Mouse (Mus musculus): Measurements from ENCODE around the gene Ncor1. TPM values are rescaled to one million over a fixed set of nuclear protein-coding genes. Genes with fewer than 3 reads are reported as not detected.
"Not testable (repeated sequence)": the region's sequence is repeated elsewhere in the genome, so short reads cannot be mapped to it uniquely, and the experiment has no call there.

The Ncor1 gene
- polyA plus RNA-seq, 1 experiment from 2014 or later: 156 TPM

DNA sequence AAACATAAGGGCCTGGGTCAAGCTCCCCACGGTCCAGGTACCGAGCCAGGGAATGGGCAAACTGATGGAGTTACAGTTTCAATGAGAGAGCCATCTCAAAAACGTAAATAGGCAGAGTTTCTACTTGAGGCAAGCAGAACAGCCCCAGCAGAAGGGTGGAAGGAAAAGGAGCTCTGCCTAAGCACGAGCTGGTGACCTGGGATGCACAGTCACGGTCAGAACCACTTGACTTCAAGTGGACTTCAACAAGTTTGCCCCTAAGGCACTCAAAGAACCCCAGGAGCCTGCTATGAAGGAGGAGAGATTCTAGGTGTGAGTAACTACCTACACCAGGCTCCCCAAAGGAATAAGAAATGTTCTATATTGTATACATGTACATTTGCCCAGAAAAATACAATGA lies 32.1 kb downstream of the Ncor1 start:
- TF ChIP-seq CTCF (IDR thresholded peaks at IDR 0.05): no peak

GRCm38 (mm10) chr11:62424525-62424924 lies 33.8 kb downstream of the Ncor1 start:
- TF ChIP-seq CTCF (IDR thresholded peaks at IDR 0.05): peak; percentile 51
- no peaks in the 10 kb centered on the region for H3K27me3 ChIP-seq
- DNase-seq (ENCODE audit: low read depth, low spot score) (no peak), ATAC-seq (no peak)
- ChIA-PET CTCF (interaction anchor here (1.1 kb wide), 1 partner anchor 11 kb away, joined by 3 read pairs; no protein-coding TSS in a partner anchor), POLR2A (no interaction called here)
- in situ Hi-C loops (cut with MboI; ENCODE audit: low pct_unique_long_range_greater_than_20kb): no loop called here

More for the DNA sequence above, 32.1 kb downstream of the Ncor1 start:
- in situ Hi-C loops (cut with MboI; ENCODE audit: low pct_unique_long_range_greater_than_20kb): no loop called here
- ChIA-PET CTCF (no interaction called here), POLR2A (interaction anchor here (0.6 to 0.9 kb wide), 3 partner anchors 9 to 124 kb away, joined by 3 to 4 read pairs (median 3); no protein-coding TSS in a partner anchor)
- no peaks in the 10 kb centered on the region for H3K27me3 ChIP-seq
- no peak for DNase-seq (ENCODE audit: low read depth, low spot score)
- no peak for ATAC-seq

- CTCF ChIA-PET: no interaction called here
- POLR2A ChIA-PET: no interaction called here
- no peaks in the 10 kb centered on the region for H3K27me3 ChIP-seq
- TF ChIP-seq CTCF (IDR thresholded peaks at IDR 0.05): no peak
- in situ Hi-C loops (cut with MboI; ENCODE audit: low pct_unique_long_range_greater_than_20kb): no loop called here
- DNase-seq (ENCODE audit: low read depth, low spot score) (no peak), ATAC-seq (no peak)
Measured at GRCm38 (mm10) chr11:62415026-62415425, 43.3 kb downstream of the Ncor1 start.

GRCm38 (mm10) chr11:62409611-62410010 lies 48.7 kb downstream of the Ncor1 start:
- no peak for TF ChIP-seq CTCF (IDR thresholded peaks at IDR 0.05)
- H3K27me3 ChIP-seq: no peaks in the 10 kb centered on the region
- POLR2A ChIA-PET: no interaction called here
- no peak for DNase-seq (ENCODE audit: low read depth, low spot score)
- CTCF ChIA-PET: interaction anchor here (1.0 kb wide), 1 partner anchor 28 kb away, joined by 3 read pairs; no protein-coding TSS in a partner anchor
- no peak for ATAC-seq
- in situ Hi-C loops (cut with MboI; ENCODE audit: low pct_unique_long_range_greater_than_20kb): no loop called here

- no peak for DNase-seq (ENCODE audit: low read depth, low spot score)
- in situ Hi-C loops (cut with MboI; ENCODE audit: low pct_unique_long_range_greater_than_20kb): no loop called here
- CTCF ChIA-PET: interaction anchor here (1.0 kb wide), 1 partner anchor 28 kb away, joined by 3 read pairs; no protein-coding TSS in a partner anchor
- no peak for TF ChIP-seq CTCF (IDR thresholded peaks at IDR 0.05)
- H3K27me3 ChIP-seq: no peaks in the 10 kb centered on the region
- POLR2A ChIA-PET: no interaction called here
- ATAC-seq: no peak
Measured at GRCm38 (mm10) chr11:62408848-62409247, 49.5 kb downstream of the Ncor1 start.

DNA sequence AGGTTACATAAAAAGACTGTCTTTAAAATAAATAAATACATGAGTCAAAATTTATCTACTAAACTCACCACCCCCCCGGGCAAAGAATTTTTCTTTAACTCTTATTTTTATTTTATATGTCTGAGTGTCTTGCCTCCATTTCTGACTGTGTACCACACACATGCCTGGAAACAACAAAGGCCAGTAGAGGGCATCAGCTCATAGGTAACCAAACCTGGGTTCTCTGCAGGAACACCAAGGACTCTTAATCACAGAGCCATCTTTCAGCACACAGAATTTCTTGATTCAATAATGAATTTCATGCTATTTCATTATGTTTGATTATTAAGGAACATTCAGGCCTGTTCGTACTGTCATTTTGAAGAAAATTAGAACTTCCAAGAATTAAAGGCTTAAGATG lies 61.9 kb downstream of the Ncor1 start:
- TF ChIP-seq CTCF (IDR thresholded peaks at IDR 0.05): peak; percentile 52
- ATAC-seq: no peak
- CTCF ChIA-PET: interaction anchor here (0.8 to 1.0 kb wide), 2 partner anchors 8 to 17 kb away, joined by 3 to 4 read pairs; no protein-coding TSS in a partner anchor
- no peaks in the 10 kb centered on the region for H3K27me3 ChIP-seq
- POLR2A ChIA-PET: no interaction called here
- in situ Hi-C loops (cut with MboI; ENCODE audit: low pct_unique_long_range_greater_than_20kb): no loop called here
- DNase-seq (ENCODE audit: low read depth, low spot score): no peak

DNA sequence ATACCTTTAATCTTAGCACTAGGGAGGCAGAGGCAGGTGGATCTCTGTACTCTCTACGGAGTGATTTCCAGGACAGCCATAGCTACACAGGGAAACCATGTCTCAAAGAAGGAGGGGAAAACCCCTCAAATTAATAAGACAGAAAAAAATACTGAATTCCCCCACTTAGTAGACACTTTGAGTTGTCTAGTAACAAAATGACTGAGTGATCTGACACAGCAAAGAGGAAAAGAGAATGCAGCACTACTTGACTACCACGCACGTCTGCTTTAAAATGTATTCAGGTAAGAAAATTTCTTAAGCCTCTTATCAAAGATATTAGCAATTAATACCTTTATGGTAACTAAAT lies 70.0 kb downstream of the Ncor1 start:
- DNase-seq (ENCODE audit: low read depth, low spot score) (no peak), ATAC-seq (no peak)
- H3K27me3 ChIP-seq: no peaks in the 10 kb centered on the region
- TF ChIP-seq CTCF (IDR thresholded peaks at IDR 0.05): no peak
- POLR2A ChIA-PET: no interaction called here
- CTCF ChIA-PET: interaction anchor here (1.1 kb wide), 1 partner anchor 26 kb away, joined by 3 read pairs; no protein-coding TSS in a partner anchor
- in situ Hi-C loops (cut with MboI; ENCODE audit: low pct_unique_long_range_greater_than_20kb): no loop called here

- no peak for TF ChIP-seq CTCF (IDR thresholded peaks at IDR 0.05)
- in situ Hi-C loops (cut with MboI; ENCODE audit: low pct_unique_long_range_greater_than_20kb): no loop called here
- ChIA-PET CTCF (interaction anchor here (1.1 kb wide), 1 partner anchor 26 kb away, joined by 3 read pairs; no protein-coding TSS in a partner anchor), POLR2A (no interaction called here)
- H3K27me3 ChIP-seq: no peaks in the 10 kb centered on the region
- ATAC-seq: no peak
- no peak for DNase-seq (ENCODE audit: low read depth, low spot score)
Measured at GRCm38 (mm10) chr11:62387608-62388330, 70.6 kb downstream of the Ncor1 start.

- H3K27me3 ChIP-seq; in situ Hi-C loops (cut with MboI; ENCODE audit: low pct_unique_long_range_greater_than_20kb); CTCF ChIA-PET; DNase-seq (ENCODE audit: low read depth, low spot score); ATAC-seq: not testable (repeated sequence)
- POLR2A ChIA-PET: interaction anchor here (0.7 kb wide), 1 partner anchor 268 kb away, joined by 4 read pairs; no protein-coding TSS in a partner anchor
- TF ChIP-seq CTCF (IDR thresholded peaks at IDR 0.05): peak; percentile 31
Measured at GRCm38 (mm10) chr11:62377202-62377851, 81.0 kb downstream of the Ncor1 start.

GRCm38 (mm10) chr11:62371776-62372175 lies 86.6 kb downstream of the Ncor1 start:
- CTCF ChIA-PET: interaction anchor here (1.2 kb wide), 1 partner anchor 11 kb away, joined by 4 read pairs; no protein-coding TSS in a partner anchor
- in situ Hi-C loops (cut with MboI; ENCODE audit: low pct_unique_long_range_greater_than_20kb): no loop called here

GRCm38 (mm10) chr11:62369924-62370323 lies 88.4 kb downstream of the Ncor1 start:
- no peaks in the 10 kb centered on the region for H3K27me3 ChIP-seq
- CTCF ChIA-PET: interaction anchor here (1.4 kb wide), 1 partner anchor 9 kb away, joined by 3 read pairs; no protein-coding TSS in a partner anchor
- POLR2A ChIA-PET: interaction anchor here (0.6 kb wide), 1 partner anchor 81 kb away, joined by 3 read pairs; no protein-coding TSS in a partner anchor
- ATAC-seq (no peak), DNase-seq (ENCODE audit: low read depth, low spot score) (no peak)
- no peak for TF ChIP-seq CTCF (IDR thresholded peaks at IDR 0.05)
- in situ Hi-C loops (cut with MboI; ENCODE audit: low pct_unique_long_range_greater_than_20kb): no loop called here

More at GRCm38 (mm10) chr11:62371776-62372175, 86.6 kb downstream of the Ncor1 start:
- TF ChIP-seq CTCF (IDR thresholded peaks at IDR 0.05): no peak
- H3K27me3 ChIP-seq: no peaks in the 10 kb centered on the region
- ATAC-seq (no peak), DNase-seq (ENCODE audit: low read depth, low spot score) (no peak)
- POLR2A ChIA-PET: no interaction called here

Measured in Patski (cell line).